Mouse (Mus musculus): Measurements from ENCODE around the gene Gm6525. TPM values are rescaled to one million over a fixed set of nuclear protein-coding genes. Genes with fewer than 3 reads are reported as not detected.

Gene Gm6525
- polyA plus RNA-seq, 1 experiment from 2014 or later, result 2.6 TPM

DNA sequence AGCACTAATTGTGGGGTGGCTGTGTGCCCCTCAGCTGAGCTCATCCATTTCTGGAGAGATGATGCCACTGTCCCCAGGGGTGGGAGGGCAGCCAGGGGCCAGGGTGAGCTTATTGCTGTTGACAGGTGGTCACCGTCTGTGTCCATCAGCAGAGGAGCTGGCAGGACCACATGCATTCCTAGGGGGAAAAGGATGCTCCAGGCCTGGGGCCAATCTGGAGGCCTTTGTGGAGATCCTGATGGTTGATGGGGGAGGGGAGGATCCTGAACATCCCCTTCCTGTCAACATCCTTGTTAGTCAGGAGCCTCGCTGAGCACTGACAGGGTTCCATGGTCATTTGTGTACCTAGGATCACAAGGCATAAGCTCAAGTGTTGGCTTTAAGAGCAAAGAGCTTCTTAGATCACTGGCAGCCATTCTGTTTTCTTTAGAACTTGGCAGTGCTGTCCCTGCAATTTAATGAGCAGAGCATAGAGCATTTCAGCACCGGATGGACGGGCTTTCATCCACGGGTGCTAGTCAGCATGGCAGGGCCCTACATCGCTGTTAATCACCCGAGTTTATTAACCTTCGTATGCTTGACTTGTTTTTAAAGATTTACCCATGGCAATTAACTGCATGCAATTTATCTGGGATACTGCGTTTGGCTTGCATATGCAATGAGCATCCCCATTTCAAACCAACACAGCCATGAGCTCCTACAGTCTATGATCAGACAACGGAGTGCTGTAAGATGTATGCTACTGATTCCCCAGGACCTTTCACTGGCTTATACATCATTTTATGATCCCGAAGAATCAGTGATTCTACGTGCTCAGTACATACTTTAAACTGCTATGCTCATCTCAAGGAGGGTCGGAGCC is 26.9 kb downstream of the Gm6525 start:
- H3K36me3 ChIP-seq, result peaks cover 31% of the 10 kb centered on the region
- WGBS, result 49% methylated on average over 13 of the region's 13 CpGs

GRCm38 (mm10) chr3:84204640-84205039 is 30.7 kb downstream of the Gm6525 start:
- Histone ChIP-seq H3K27ac (no peak overlapping the region), H3K4me2 (replicated peaks) (no peak overlapping the region), H3K4me3 (no peak overlapping the region), H3K27me3 (replicated peaks) (no peaks in the 10 kb centered on the region), H3K9me3 (no peaks in the 10 kb centered on the region), H3K9ac (no peak overlapping the region), H3K4me1 (peaks cover 11% of the 10 kb centered on the region), H3K36me3 (peaks cover 56% of the 10 kb centered on the region)
- no peak for ATAC-seq (ENCODE audit: low FRiP score, low read depth)
- WGBS, result 92% methylated on average over 5 of the region's 5 CpGs

More for the DNA sequence above, 26.9 kb downstream of the Gm6525 start:
- no peaks in the 10 kb centered on the region for H3K9me3 ChIP-seq
- H3K4me3 ChIP-seq, result no peak overlapping the region
- ATAC-seq (ENCODE audit: low FRiP score, low read depth), result peak; percentile 85
- no peaks in the 10 kb centered on the region for H3K27me3 ChIP-seq (replicated peaks)
- no peak overlapping the region for H3K9ac ChIP-seq
- no peak overlapping the region for H3K4me2 ChIP-seq (replicated peaks)
- H3K27ac ChIP-seq, result no peak overlapping the region
- peaks cover 6% of the 10 kb centered on the region; the same call in 1 of the 2 replicates for H3K4me1 ChIP-seq

DNA sequence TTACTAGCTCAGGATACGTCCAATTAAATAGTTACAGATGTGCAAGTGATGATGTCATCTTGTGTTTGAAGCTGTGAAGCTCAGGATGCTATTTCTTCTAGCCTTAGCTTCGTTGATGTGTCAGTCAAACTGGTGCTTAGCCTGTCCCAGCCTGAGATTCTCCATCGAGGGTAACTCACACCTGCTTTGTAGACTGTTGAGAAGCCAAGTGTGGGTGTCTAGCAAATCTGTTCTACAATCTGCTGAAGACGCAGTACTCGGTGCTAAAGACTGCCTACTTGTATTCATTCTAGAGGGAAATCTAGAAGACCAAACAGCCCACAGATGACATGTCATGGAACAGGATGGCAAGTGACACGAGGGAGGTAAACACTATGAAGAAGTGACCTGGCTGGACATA is 31.7 kb downstream of the Gm6525 start:
- H3K4me3 ChIP-seq, result no peak overlapping the region
- WGBS, result 93% methylated on average over 6 of the region's 6 CpGs
- ATAC-seq (ENCODE audit: low FRiP score, low read depth), result no peak
- no peak overlapping the region for H3K4me2 ChIP-seq (replicated peaks)
- peaks cover 61% of the 10 kb centered on the region for H3K36me3 ChIP-seq
- H3K9me3 ChIP-seq, result no peaks in the 10 kb centered on the region
- no peak overlapping the region for H3K9ac ChIP-seq
- no peaks in the 10 kb centered on the region for H3K27me3 ChIP-seq (replicated peaks)
- no peak overlapping the region for H3K27ac ChIP-seq
- H3K4me1 ChIP-seq, result peaks cover 17% of the 10 kb centered on the region

GRCm38 (mm10) chr3:84206106-84206505 is 32.2 kb downstream of the Gm6525 start:
- H3K4me3 ChIP-seq, result no peak overlapping the region
- no peaks in the 10 kb centered on the region for H3K9me3 ChIP-seq
- peaks cover 61% of the 10 kb centered on the region for H3K36me3 ChIP-seq
- WGBS, result 85% methylated on average over 3 of the region's 3 CpGs
- H3K27me3 ChIP-seq (replicated peaks), result no peaks in the 10 kb centered on the region
- no peak overlapping the region for H3K4me2 ChIP-seq (replicated peaks)
- peaks cover 19% of the 10 kb centered on the region for H3K4me1 ChIP-seq
- H3K27ac ChIP-seq, result no peak overlapping the region
- ATAC-seq (ENCODE audit: low FRiP score, low read depth), result no peak
- no peak overlapping the region for H3K9ac ChIP-seq

DNA sequence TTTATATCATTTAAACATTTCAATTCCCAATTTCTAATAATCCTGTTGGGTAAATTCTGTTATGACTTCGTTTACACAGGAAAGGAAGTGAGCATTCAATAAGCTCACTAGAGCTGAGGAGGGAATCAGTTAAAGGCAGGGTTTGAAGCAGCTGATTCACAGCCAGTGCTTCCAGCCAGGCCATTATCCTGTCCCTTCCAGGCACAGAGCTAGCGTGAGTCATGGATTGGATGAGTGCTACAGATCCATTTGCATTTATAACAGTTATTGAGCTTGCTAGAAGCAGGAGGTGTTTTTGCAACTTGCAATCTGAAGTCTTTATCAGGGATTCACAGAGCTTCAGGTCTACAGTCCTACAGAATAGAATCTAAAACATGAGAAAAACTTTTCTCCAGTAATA is 33.5 kb downstream of the Gm6525 start:
- Histone ChIP-seq H3K9ac (no peak overlapping the region), H3K4me2 (replicated peaks) (no peak overlapping the region), H3K27ac (no peak overlapping the region), H3K36me3 (peaks cover 55% of the 10 kb centered on the region), H3K9me3 (no peaks in the 10 kb centered on the region), H3K4me1 (peaks cover 27% of the 10 kb centered on the region), H3K4me3 (no peak overlapping the region), H3K27me3 (replicated peaks) (no peaks in the 10 kb centered on the region)
- no peak for ATAC-seq (ENCODE audit: low FRiP score, low read depth)
- 54% methylated on average over 2 of the region's 2 CpGs for WGBS

GRCm38 (mm10) chr3:84208475-84208874 is 34.6 kb downstream of the Gm6525 start:
- Histone ChIP-seq H3K4me3 (no peak overlapping the region), H3K9ac (no peak overlapping the region), H3K27ac (no peak overlapping the region), H3K4me1 (peaks cover 30% of the 10 kb centered on the region), H3K9me3 (no peaks in the 10 kb centered on the region), H3K27me3 (replicated peaks) (no peaks in the 10 kb centered on the region), H3K36me3 (peaks cover 57% of the 10 kb centered on the region), H3K4me2 (replicated peaks) (no peak overlapping the region)
- ATAC-seq (ENCODE audit: low FRiP score, low read depth), result no peak
- 93% methylated on average over 7 of the region's 7 CpGs for WGBS

DNA sequence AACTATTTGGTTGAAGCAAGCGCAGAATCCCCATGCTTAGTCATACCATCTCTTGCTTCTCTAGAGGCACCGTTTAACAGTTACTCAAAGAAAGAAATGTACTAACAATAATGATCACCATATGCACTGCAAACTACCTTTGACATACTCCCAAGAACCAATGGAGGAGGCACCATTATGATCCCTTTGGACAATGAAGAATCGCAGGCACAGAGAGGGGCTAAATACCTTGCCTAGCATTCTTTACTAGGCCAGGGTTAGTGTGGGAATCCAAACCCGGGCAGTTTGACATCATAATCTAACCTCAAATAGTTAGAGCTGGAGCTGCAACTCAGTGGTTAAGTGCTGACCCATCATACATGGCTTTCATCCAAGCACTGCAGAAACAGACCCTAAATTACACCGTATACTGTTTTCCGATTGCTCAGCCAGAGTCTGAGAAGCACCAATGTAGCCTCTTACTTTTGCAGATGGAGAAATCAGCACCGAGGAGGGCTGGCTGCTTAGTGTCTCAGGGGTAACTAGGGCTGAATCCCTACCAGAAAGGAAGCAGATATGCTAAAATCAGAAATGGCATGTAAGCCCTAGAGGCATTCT is 35.1 kb downstream of the Gm6525 start:
- WGBS, result 93% methylated on average over 7 of the region's 7 CpGs
- H3K27me3 ChIP-seq (replicated peaks), result no peaks in the 10 kb centered on the region

GRCm38 (mm10) chr3:84211340-84211875 is 37.5 kb downstream of the Gm6525 start:
- Histone ChIP-seq H3K27me3 (replicated peaks) (no peaks in the 10 kb centered on the region), H3K4me3 (no peak overlapping the region), H3K36me3 (peaks cover 40% of the 10 kb centered on the region), H3K4me2 (replicated peaks) (no peak overlapping the region), H3K9me3 (no peaks in the 10 kb centered on the region), H3K9ac (no peak overlapping the region), H3K27ac (no peak overlapping the region), H3K4me1 (peaks cover 51% of the 10 kb centered on the region)
- WGBS, result 71% methylated on average over 7 of the region's 7 CpGs
- ATAC-seq (ENCODE audit: low FRiP score, low read depth), result no peak

More for the DNA sequence above, 35.1 kb downstream of the Gm6525 start:
- Histone ChIP-seq H3K4me1 (peaks cover 30% of the 10 kb centered on the region), H3K4me3 (no peak overlapping the region), H3K27ac (no peak overlapping the region), H3K9me3 (no peaks in the 10 kb centered on the region), H3K36me3 (peaks cover 57% of the 10 kb centered on the region), H3K9ac (no peak overlapping the region), H3K4me2 (replicated peaks) (no peak overlapping the region)
- ATAC-seq (ENCODE audit: low FRiP score, low read depth), result no peak

GRCm38 (mm10) chr3:84214501-84214900 is 40.6 kb downstream of the Gm6525 start:
- Histone ChIP-seq H3K4me3 (no peak overlapping the region), H3K4me2 (replicated peaks) (peak overlapping the region; percentile 12; the same call in 1 of the 2 replicates), H3K9ac (no peak overlapping the region), H3K36me3 (peaks cover 11% of the 10 kb centered on the region), H3K4me1 (peaks cover 75% of the 10 kb centered on the region), H3K27ac (no peak overlapping the region), H3K9me3 (no peaks in the 10 kb centered on the region), H3K27me3 (replicated peaks) (no peaks in the 10 kb centered on the region)
- no peak for ATAC-seq (ENCODE audit: low FRiP score, low read depth)
- WGBS, result 84% methylated on average over 6 of the region's 6 CpGs

DNA sequence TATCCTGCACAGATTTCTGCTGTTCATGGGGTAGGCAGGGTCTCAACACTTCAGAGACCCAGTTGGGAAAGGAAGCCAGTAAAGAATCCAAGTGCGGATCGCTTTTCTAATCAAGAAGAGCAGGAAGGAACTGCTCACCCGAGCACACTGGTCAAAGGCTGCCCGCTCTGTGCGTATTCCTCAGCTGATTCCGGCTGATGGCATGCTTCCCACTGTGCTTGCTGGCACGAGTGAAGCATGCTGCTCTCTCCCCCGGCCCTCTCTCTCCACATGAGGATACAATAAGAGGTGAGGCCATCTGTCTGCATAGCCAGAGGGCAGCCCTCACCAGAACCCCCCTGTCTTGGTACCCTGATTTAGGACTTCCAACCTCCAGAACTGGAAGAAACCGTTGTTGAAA is 41.3 kb downstream of the Gm6525 start:
- peak; percentile 44; the same call in 1 of the 2 replicates for ATAC-seq (ENCODE audit: low FRiP score, low read depth)
- Histone ChIP-seq H3K4me2 (replicated peaks) (peak overlapping the region; percentile 36), H3K27ac (no peak overlapping the region), H3K4me3 (no peak overlapping the region), H3K9ac (no peak overlapping the region), H3K4me1 (peaks cover 71% of the 10 kb centered on the region), H3K27me3 (replicated peaks) (no peaks in the 10 kb centered on the region), H3K36me3 (peaks cover 4% of the 10 kb centered on the region; the same call in 1 of the 2 replicates), H3K9me3 (no peaks in the 10 kb centered on the region)
- WGBS, result 44% methylated on average over 9 of the region's 9 CpGs

- Histone ChIP-seq H3K9ac (no peak overlapping the region; the same call in 1 of the 2 replicates), H3K9me3 (no peaks in the 10 kb centered on the region), H3K36me3 (peaks cover 2% of the 10 kb centered on the region; the same call in 1 of the 2 replicates), H3K27me3 (replicated peaks) (no peaks in the 10 kb centered on the region), H3K27ac (no peak overlapping the region), H3K4me1 (peaks cover 71% of the 10 kb centered on the region), H3K4me2 (replicated peaks) (peak overlapping the region; percentile 36), H3K4me3 (no peak overlapping the region)
- WGBS, result 74% methylated on average over 15 of the region's 15 CpGs
- ATAC-seq (ENCODE audit: low FRiP score, low read depth), result no peak
Observed at GRCm38 (mm10) chr3:84215743-84216360, 41.9 kb downstream of the Gm6525 start.

Measured in neural tube, embryonic 12.5 days (tissue).